Mouse (Mus musculus) brain, embryonic 14.5 days (tissue): ENCODE measurements around the gene Trem3. TPM values are rescaled to one million over a fixed set of nuclear protein-coding genes. Genes with fewer than 3 reads are reported as not detected.

Source experiments
- DNase-seq: peaks from one replicate; pipeline ENCODE4 v3.0.0-alpha.2; 2011; ENCODE audit warnings: low read depth
- CTCF ChIP-seq: fragments of 200-500 bp; IDR thresholded peaks from 2 replicates; pipeline ENCODE4 v1.5.1; 2012; ENCODE audit warnings: inconsistent platforms, mild to moderate bottlenecking, moderate library complexity, borderline replicate concordance; ENCODE audit not compliant: insufficient read depth, insufficient read length; ENCODE audit errors: extremely low read depth
- POLR2A ChIP-seq: fragments of 200-500 bp; IDR thresholded peaks from 2 replicates; pipeline ENCODE4 v1.6.1; 2012; ENCODE audit warnings: mild to moderate bottlenecking, inconsistent platforms, borderline replicate concordance; ENCODE audit not compliant: poor library complexity, insufficient read depth, insufficient read length, severe bottlenecking; ENCODE audit errors: extremely low read depth
- polyA plus RNA-seq: library from polyadenylated mRNA; depleted of rRNA; stranded (reverse); fragments of >200 nt; gene quantifications from 2 replicates; pipeline ENCODE4 v1.2.3, GENCODE M21; 2012; rRNA removed

The Trem3 gene
- polyA plus RNA-seq, 1 experiment = 0.08 TPM

GRCm38 (mm10) chr17:48300861-48301260 lies 53.3 kb downstream of the Trem3 start:
- TF ChIP-seq POLR2A (no peak), CTCF (no peak)

GRCm38 (mm10) chr17:48301792-48302191 lies 54.2 kb downstream of the Trem3 start:
- TF ChIP-seq CTCF = no peak
- no peak for TF ChIP-seq POLR2A
- no peak for DNase-seq

More at GRCm38 (mm10) chr17:48300861-48301260, 53.3 kb downstream of the Trem3 start:
- DNase-seq = no peak

Other genes starting within 250 kb of the Trem3 start
- gene 1700122O11Rik, start 209.5 kb upstream of the Trem3 start, polyA plus RNA-seq = not detected in 2 replicates
- not detected in 2 replicates for gene 1700067P10Rik, start 158.5 kb upstream of the Trem3 start, polyA plus RNA-seq
- not detected in 2 replicates for gene 9830107B12Rik, start 101.5 kb upstream of the Trem3 start, polyA plus RNA-seq
- gene A530064D06Rik, start 80.5 kb upstream of the Trem3 start, polyA plus RNA-seq = 0.05 and 0.16 TPM in 2 replicates
- gene Trem1, start 15.0 kb upstream of the Trem3 start, polyA plus RNA-seq = not detected in 2 replicates
- gene Treml4, start 16.5 kb downstream of the Trem3 start, polyA plus RNA-seq = 0.05 TPM in 1 of 2 replicates, not detected in the other
- 0.19 and 0.42 TPM in 2 replicates for gene Treml2, start 51.7 kb downstream of the Trem3 start, polyA plus RNA-seq
- gene B430306N03Rik, start 68.4 kb downstream of the Trem3 start, polyA plus RNA-seq = 0.06 and 0.26 TPM in 2 replicates
- gene Trem2, start 98.6 kb downstream of the Trem3 start, polyA plus RNA-seq = 5.4 and 5.6 TPM in 2 replicates
- gene Treml1, start 112.1 kb downstream of the Trem3 start, polyA plus RNA-seq = 0.50 and 1.0 TPM in 2 replicates
- gene Nfya, start 162.1 kb downstream of the Trem3 start, polyA plus RNA-seq = 99.1 and 121 TPM in 2 replicates
- gene Oard1, start 162.2 kb downstream of the Trem3 start, polyA plus RNA-seq = 24.1 and 32.8 TPM in 2 replicates
- 0.26 and 0.36 TPM in 2 replicates for gene Apobec2, start 185.2 kb downstream of the Trem3 start, polyA plus RNA-seq
- 6.5 and 8.2 TPM in 2 replicates for gene Tspo2, start 203.7 kb downstream of the Trem3 start, polyA plus RNA-seq
- 0.14 TPM in 2 replicates for gene Unc5cl, start 207.1 kb downstream of the Trem3 start, polyA plus RNA-seq